In genomic region chr14:44891387-44892132, GRCm38 (mm10) we compare ENCODE assay signal across 33 mouse cellular contexts. TPM values are rescaled to one million over a fixed set of nuclear protein-coding genes. Genes with fewer than 3 reads are reported as not detected.
DNase-seq lines count a peak whose midpoint lies in the region; ATAC-seq and TF ChIP-seq lines count a peak whose summit lies in the region.
"Had no signal": no experiment of that assay in that cellular context is flagged by ENCODE, and none has a peak within 500 bp of the region (broad histone marks: within the 10 kb centered on the region; RNA-seq: fewer than 3 reads in every experiment).

No protein-coding gene starts in this region.

- no peak overlapping the region for H3K4me3 ChIP-seq in liver, postnatal 0 days (ENCODE audit: low read depth, low read length)
- no peak overlapping the region for H3K4me3 ChIP-seq in liver, embryonic 12.5 days
- no peak overlapping the region for H3K4me3 ChIP-seq in intestine, postnatal 0 days (ENCODE audit: low read depth, low read length)
- H3K4me3 ChIP-seq: embryonic facial prominence, embryonic 12.5 days; embryonic facial prominence, embryonic 15.5 days; gastrocnemius, adult 2 months; heart, embryonic 13.5 days; hindbrain, embryonic 10.5 days; hindbrain, embryonic 13.5 days had no signal

- no peak overlapping the region for H3K27ac ChIP-seq in liver, postnatal 0 days (ENCODE audit: low read depth)
- no peak overlapping the region for H3K27ac ChIP-seq in liver, embryonic 12.5 days
- no peak overlapping the region for H3K27ac ChIP-seq in intestine, postnatal 0 days (ENCODE audit: low read depth, low read length)
- H3K27ac ChIP-seq: embryonic facial prominence, embryonic 12.5 days; embryonic facial prominence, embryonic 15.5 days; gastrocnemius, adult 2 months; heart, embryonic 13.5 days; hindbrain, embryonic 10.5 days; hindbrain, embryonic 13.5 days had no signal

- no peak for TF ChIP-seq EP300 in liver, postnatal 0 days (IDR thresholded peaks at IDR 0.05; ENCODE audit: low read depth)

- H3K27me3 ChIP-seq in liver, postnatal 0 days (ENCODE audit: insufficient read depth, low read length) = no peaks in the 10 kb centered on the region
- no peaks in the 10 kb centered on the region for H3K27me3 ChIP-seq in liver, embryonic 12.5 days (replicated peaks)
- H3K27me3 ChIP-seq in intestine, postnatal 0 days (replicated peaks; ENCODE audit: control insufficient read depth, insufficient read depth, low read length) = no peaks in the 10 kb centered on the region
- H3K27me3 ChIP-seq: CH12.LX; embryonic facial prominence, embryonic 12.5 days; embryonic facial prominence, embryonic 15.5 days; heart, embryonic 13.5 days; hindbrain, embryonic 13.5 days; Patski had no signal

- no peaks in the 10 kb centered on the region for H3K9me3 ChIP-seq in liver, postnatal 0 days (ENCODE audit: low read length)
- no peaks in the 10 kb centered on the region for H3K9me3 ChIP-seq in liver, embryonic 12.5 days (replicated peaks)
- no peaks in the 10 kb centered on the region for H3K9me3 ChIP-seq in intestine, postnatal 0 days (ENCODE audit: control insufficient read depth)
- H3K9me3 ChIP-seq: embryonic facial prominence, embryonic 12.5 days; embryonic facial prominence, embryonic 15.5 days; G1E; heart, embryonic 13.5 days; hindbrain, embryonic 10.5 days; hindbrain, embryonic 13.5 days had no signal

- intact Hi-C loops in heart, postnatal 14 days (cut with DNase I) = no loop called here

- no peak for TF ChIP-seq CTCF in liver, postnatal 0 days (IDR thresholded peaks at IDR 0.05; ENCODE audit: low read depth)
- peak; percentile 14; the same call in 1 of the 2 replicates for TF ChIP-seq CTCF in intestine, postnatal 0 days (IDR thresholded peaks at IDR 0.05; ENCODE audit: low read depth)

- no peak overlapping the region for H3K9ac ChIP-seq in liver, postnatal 0 days (replicated peaks)
- H3K9ac ChIP-seq in liver, embryonic 12.5 days = no peak overlapping the region
- no peak overlapping the region for H3K9ac ChIP-seq in intestine, postnatal 0 days (ENCODE audit: low read depth, low read length)
- H3K9ac ChIP-seq: embryonic facial prominence, embryonic 12.5 days; embryonic facial prominence, embryonic 15.5 days; forebrain, postnatal 0 days; heart, embryonic 13.5 days; hindbrain, embryonic 13.5 days had no signal

- H3K4me1 ChIP-seq in liver, postnatal 0 days (ENCODE audit: insufficient read depth) = no peaks in the 10 kb centered on the region
- no peaks in the 10 kb centered on the region for H3K4me1 ChIP-seq in liver, embryonic 12.5 days
- H3K4me1 ChIP-seq in intestine, postnatal 0 days (replicated peaks; ENCODE audit: control insufficient read depth, insufficient read depth, low read length) = no peaks in the 10 kb centered on the region
- H3K4me1 ChIP-seq: embryonic facial prominence, embryonic 12.5 days; embryonic facial prominence, embryonic 15.5 days; heart, embryonic 13.5 days; hindbrain, embryonic 10.5 days; hindbrain, embryonic 13.5 days had no signal

- DNase-seq in liver, postnatal 0 days = peak; percentile 16
- no peak for DNase-seq in ovary, postnatal 14 days (ENCODE audit: low spot score)
- DNase-seq in spleen, adult 12 weeks (ENCODE audit: low spot score) = no peak
- no peak for DNase-seq in heart, postnatal 14 days
- DNase-seq: adrenal gland, adult 2 months; adrenal gland, postnatal 14 days; B cell, adult 2 months; cerebellum, adult 11-12 months; cerebellum, adult 8-10 months; cerebellum, postnatal 10 days; cerebellum, postnatal 36 days; forebrain, postnatal 0 days; gastrocnemius, adult 2 months; gastrocnemius, postnatal 14 days; heart, adult 18-20 months had no signal

- peak; percentile 35 for ATAC-seq in liver, postnatal 0 days
- no peak for ATAC-seq in liver, embryonic 12.5 days
- ATAC-seq in hematopoietic stem cell, adult 5-6 weeks (replicated peaks in 1 of 2; ENCODE audit: insufficient read depth in 1 of 2, low FRiP score in 2 of 2, low TSS enrichment in 1 of 2, low read depth in 1 of 2, poor library complexity in 2 of 2, severe bottlenecking in 2 of 2) = peak; percentile 69 to 88; a peak in 3 of 4 replicates
- peak; percentile 49; the same call in 1 of the 2 replicates for ATAC-seq in intestine, postnatal 0 days
- 0 out of 2 replicates have a peak, but pooled peaks have one; percentile 46 for ATAC-seq in neutrophil, adult 5-6 weeks (ENCODE audit: extremely low read depth, insufficient number of reproducible peaks, low FRiP score, poor library complexity, severe bottlenecking)
- ATAC-seq: forebrain, embryonic 14.5 days; forebrain, postnatal 0 days; hindbrain, embryonic 16.5 days; Patski had no signal

- 57% methylated on average over 7 of the region's 7 CpGs for WGBS in liver, postnatal 0 days (ENCODE audit: insufficient replicate concordance)
- 51% methylated on average over 7 of the region's 7 CpGs for WGBS in liver, embryonic 12.5 days (ENCODE audit: insufficient replicate concordance)
- WGBS in intestine, postnatal 0 days = 66% methylated on average over 7 of the region's 7 CpGs

- no peaks in the 10 kb centered on the region for H3K36me3 ChIP-seq in liver, postnatal 0 days (replicated peaks; ENCODE audit: insufficient read depth, low read length)
- H3K36me3 ChIP-seq in liver, embryonic 12.5 days = no peaks in the 10 kb centered on the region
- H3K36me3 ChIP-seq in intestine, postnatal 0 days (ENCODE audit: control insufficient read depth, insufficient read depth) = no peaks in the 10 kb centered on the region
- H3K36me3 ChIP-seq: embryonic facial prominence, embryonic 12.5 days; embryonic facial prominence, embryonic 15.5 days; G1E; heart, embryonic 13.5 days; hindbrain, embryonic 10.5 days; hindbrain, embryonic 13.5 days had no signal

- H3K4me2 ChIP-seq in liver, postnatal 0 days (ENCODE audit: low read depth, low read length) = no peak overlapping the region
- no peak overlapping the region for H3K4me2 ChIP-seq in liver, embryonic 12.5 days
- no peak overlapping the region for H3K4me2 ChIP-seq in intestine, postnatal 0 days (replicated peaks; ENCODE audit: low read depth)
- H3K4me2 ChIP-seq: embryonic facial prominence, embryonic 12.5 days; embryonic facial prominence, embryonic 15.5 days; heart, embryonic 13.5 days; hindbrain, embryonic 13.5 days had no signal

RNA-seq across cellular contexts. Expression of gene Ptgdr, which starts 32.4 kb away (rescaled TPM):
- not detected in 2 replicates for polyA plus RNA-seq in liver, postnatal 0 days (2015; fragmentation: Nextera tagmentation; extraction: Ambion mirVana)
- polyA plus RNA-seq in liver, embryonic 12.5 days (2016; fragmentation: Nextera tagmentation; extraction: Ambion mirVana) = not detected in 2 replicates
- not detected in 2 replicates for total RNA-seq in hematopoietic stem cell, adult 5-6 weeks (2017)
- 0.75 and 0.93 TPM in 2 replicates for polyA plus RNA-seq in intestine, postnatal 0 days (2015; fragmentation: Nextera tagmentation; extraction: Ambion mirVana)
- total RNA-seq in neutrophil, adult 5-6 weeks (2017) = 0.37 TPM in 1 of 2 replicates, not detected in the other
- not detected for total RNA-seq in heart, postnatal 14 days (2021)
- total RNA-seq: adrenal gland, adult 2 months; adrenal gland, postnatal 14 days; CH12.LX; gastrocnemius, adult 2 months; gastrocnemius, postnatal 4 days; heart, adult 18-20 months; heart, postnatal 25 days had no signal
- polyA plus RNA-seq: forebrain, embryonic 11.5 days; G1E; heart, embryonic 13.5 days; heart, embryonic 16.5 days; hindbrain, embryonic 10.5 days; Patski had no signal
